Mouse (Mus musculus) cortical plate, adult 2 months (tissue): ENCODE measurements around the gene Sertad3. TPM values are rescaled to one million over a fixed set of nuclear protein-coding genes. Genes with fewer than 3 reads are reported as not detected.

Experiments used
- H3K27ac ChIP-seq: fragments of 200-500 bp; 2 replicates; pipeline ENCODE4 v1.5.1; 2012; ENCODE audit warnings: low read length, control low read depth, inconsistent platforms; ENCODE audit not compliant: insufficient read depth
- H3K4me1 ChIP-seq: fragments of 200-500 bp; 2 replicates; pipeline ENCODE4 v1.6.1; 2011; ENCODE audit warnings: low read length; ENCODE audit not compliant: control insufficient read depth, insufficient read depth
- H3K4me3 ChIP-seq: fragments of 200-500 bp; 2 replicates; pipeline ENCODE4 v1.5.1; 2011; ENCODE audit warnings: mild to moderate bottlenecking, low read length, control low read depth; ENCODE audit not compliant: insufficient read depth
- CTCF ChIP-seq: fragments of 200-500 bp; IDR thresholded peaks from 2 replicates; pipeline ENCODE4 v1.5.1; 2011; ENCODE audit warnings: mild to moderate bottlenecking, control low read depth, low read length; ENCODE audit not compliant: insufficient read depth; ENCODE audit errors: extremely low read depth
- POLR2A ChIP-seq: fragments of 200-500 bp; IDR thresholded peaks from 2 replicates; pipeline ENCODE4 v1.6.1; 2011; ENCODE audit warnings: mild to moderate bottlenecking, low read length, control low read depth; ENCODE audit not compliant: insufficient read depth; ENCODE audit errors: extremely low read depth
- polyA plus RNA-seq: library from polyadenylated mRNA; depleted of rRNA; stranded (reverse); fragments of >200 nt; gene quantifications from 2 replicates; pipeline ENCODE4 v1.2.3, GENCODE M21; 2012

Gene Sertad3
- polyA plus RNA-seq, 1 experiment: 3.8 TPM

GRCm38 (mm10) chr7:27478561-27478960 is 5.0 kb downstream of the Sertad3 start:
- no peak overlapping the region for H3K4me3 ChIP-seq
- TF ChIP-seq CTCF (no peak), POLR2A (no peak)
- no peak overlapping the region for H3K27ac ChIP-seq
- no peaks in the 10 kb centered on the region for H3K4me1 ChIP-seq

- no peak overlapping the region for H3K4me3 ChIP-seq
- H3K27ac ChIP-seq: no peak overlapping the region
- H3K4me1 ChIP-seq: no peaks in the 10 kb centered on the region
- TF ChIP-seq CTCF: no peak
- TF ChIP-seq POLR2A: no peak
These were observed 6.2 kb downstream of the Sertad3 start for GRCm38 (mm10) chr7:27479750-27480149.

- no peaks in the 10 kb centered on the region for H3K4me1 ChIP-seq
- H3K27ac ChIP-seq: no peak overlapping the region
- TF ChIP-seq CTCF (no peak), POLR2A (no peak)
- no peak overlapping the region for H3K4me3 ChIP-seq
These were observed 6.9 kb downstream of the Sertad3 start for GRCm38 (mm10) chr7:27480506-27480905.

GRCm38 (mm10) chr7:27480927-27481626 is 7.5 kb downstream of the Sertad3 start:
- no peak overlapping the region for H3K27ac ChIP-seq
- TF ChIP-seq POLR2A: no peak
- no peak for TF ChIP-seq CTCF
- H3K4me1 ChIP-seq: no peaks in the 10 kb centered on the region
- H3K4me3 ChIP-seq: peak overlapping the region; percentile 40

GRCm38 (mm10) chr7:27481627-27481969 is 8.0 kb downstream of the Sertad3 start:
- TF ChIP-seq CTCF (no peak), POLR2A (peak; percentile 37; the same call in 1 of the 2 replicates)
- Histone ChIP-seq H3K27ac (peak overlapping the region; percentile 10; the same call in 1 of the 2 replicates), H3K4me3 (peak overlapping the region; percentile 40), H3K4me1 (no peaks in the 10 kb centered on the region)

- Histone ChIP-seq H3K4me1 (no peaks in the 10 kb centered on the region; the same call in 1 of the 2 replicates), H3K27ac (no peak overlapping the region), H3K4me3 (no peak overlapping the region)
- TF ChIP-seq POLR2A (no peak), CTCF (no peak)
These were observed 10.3 kb downstream of the Sertad3 start for GRCm38 (mm10) chr7:27483860-27484259.

GRCm38 (mm10) chr7:27486102-27486769 is 12.7 kb downstream of the Sertad3 start:
- H3K4me1 ChIP-seq: no peaks in the 10 kb centered on the region; the same call in 1 of the 2 replicates
- H3K4me3 ChIP-seq: peak overlapping the region; percentile 70
- no peak overlapping the region for H3K27ac ChIP-seq
- TF ChIP-seq POLR2A (no peak), CTCF (no peak)

GRCm38 (mm10) chr7:27486770-27487697 is 13.5 kb downstream of the Sertad3 start, which contains the start of gene Sertad1:
Gene Sertad1, plus strand, starts transcription at chr7:27486910.
- H3K4me3 ChIP-seq: peak within 1 kb of the TSS; percentile 70
- H3K27ac ChIP-seq: peak within 1 kb of the TSS; percentile 94
- no peaks in the 10 kb centered on the region; the same call in 1 of the 2 replicates for H3K4me1 ChIP-seq
- no peak for TF ChIP-seq CTCF
- peak; percentile 100 for TF ChIP-seq POLR2A

GRCm38 (mm10) chr7:27487740-27488268 is 14.2 kb downstream of the Sertad3 start:
- Histone ChIP-seq H3K4me1 (no peaks in the 10 kb centered on the region; the same call in 1 of the 2 replicates), H3K27ac (peak overlapping the region; percentile 94), H3K4me3 (peak overlapping the region; percentile 70)
- TF ChIP-seq POLR2A (no peak), CTCF (no peak)
